Mouse (Mus musculus): ENCODE measurements around the gene Cdk14. TPM values are rescaled to one million over a fixed set of nuclear protein-coding genes. Genes with fewer than 3 reads are reported as not detected.

Cdk14 gene
- polyA plus RNA-seq, 1 experiment from 2014 or later, result 33.0 TPM

DNA sequence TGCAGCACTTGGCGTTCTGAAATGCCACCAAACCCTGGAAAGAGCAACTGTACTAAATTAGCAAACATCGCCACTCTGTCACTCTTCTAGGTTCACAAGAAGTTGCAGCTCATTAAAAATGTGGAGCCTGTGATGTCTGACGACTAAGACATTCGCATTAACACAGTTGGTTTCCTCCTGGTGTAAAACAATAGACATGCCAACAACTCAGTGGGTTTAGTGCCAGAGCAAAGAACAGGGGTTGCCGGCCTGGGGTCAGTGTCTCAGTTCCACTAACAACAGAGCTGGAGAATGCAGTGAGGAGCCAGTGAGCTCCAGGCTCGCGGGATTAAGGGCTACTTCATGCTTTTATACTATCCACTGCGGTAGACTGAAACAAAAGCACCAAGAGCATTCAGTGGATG lies 598.7 kb downstream of the Cdk14 start:
- Histone ChIP-seq H3K36me3 (no peaks in the 10 kb centered on the region), H3K27me3 (replicated peaks) (no peaks in the 10 kb centered on the region; the same call in 1 of the 2 replicates), H3K4me3 (no peak overlapping the region), H3K9ac (no peak overlapping the region), H3K9me3 (no peaks in the 10 kb centered on the region), H3K4me1 (peaks cover 15% of the 10 kb centered on the region), H3K4me2 (replicated peaks) (peak overlapping the region; percentile 28; the same call in 1 of the 2 replicates), H3K27ac (no peak overlapping the region)
- 13% methylated on average over 8 of the region's 8 CpGs for WGBS
- ATAC-seq (ENCODE audit: low FRiP score, low read depth), result peak; percentile 41; the same call in 1 of the 2 replicates

DNA sequence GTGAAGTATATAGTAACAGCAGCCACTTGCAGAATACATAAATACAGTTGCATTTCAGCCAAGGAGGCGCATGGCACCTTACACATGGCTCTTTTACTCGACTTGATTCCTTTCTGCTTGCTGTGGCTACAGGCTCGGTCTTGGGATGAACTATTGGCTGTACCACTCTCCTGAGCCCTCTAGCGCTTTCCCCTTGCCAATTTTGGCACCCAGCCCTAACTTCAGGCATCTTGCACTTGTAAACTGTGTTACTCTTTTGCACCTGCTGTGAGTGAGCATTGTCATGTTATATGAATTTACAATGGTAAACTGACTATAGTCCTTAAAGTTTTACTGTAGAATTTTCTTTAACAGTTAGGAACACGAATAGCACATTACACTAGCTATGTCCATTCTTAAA lies 603.1 kb downstream of the Cdk14 start:
- Histone ChIP-seq H3K4me3 (no peak overlapping the region), H3K36me3 (no peaks in the 10 kb centered on the region), H3K27me3 (replicated peaks) (no peaks in the 10 kb centered on the region), H3K9ac (no peak overlapping the region), H3K4me2 (replicated peaks) (no peak overlapping the region), H3K4me1 (peaks cover 18% of the 10 kb centered on the region), H3K27ac (no peak overlapping the region), H3K9me3 (no peaks in the 10 kb centered on the region)
- 85% methylated on average over 5 of the region's 5 CpGs for WGBS
- no peak for ATAC-seq (ENCODE audit: low FRiP score, low read depth)

DNA sequence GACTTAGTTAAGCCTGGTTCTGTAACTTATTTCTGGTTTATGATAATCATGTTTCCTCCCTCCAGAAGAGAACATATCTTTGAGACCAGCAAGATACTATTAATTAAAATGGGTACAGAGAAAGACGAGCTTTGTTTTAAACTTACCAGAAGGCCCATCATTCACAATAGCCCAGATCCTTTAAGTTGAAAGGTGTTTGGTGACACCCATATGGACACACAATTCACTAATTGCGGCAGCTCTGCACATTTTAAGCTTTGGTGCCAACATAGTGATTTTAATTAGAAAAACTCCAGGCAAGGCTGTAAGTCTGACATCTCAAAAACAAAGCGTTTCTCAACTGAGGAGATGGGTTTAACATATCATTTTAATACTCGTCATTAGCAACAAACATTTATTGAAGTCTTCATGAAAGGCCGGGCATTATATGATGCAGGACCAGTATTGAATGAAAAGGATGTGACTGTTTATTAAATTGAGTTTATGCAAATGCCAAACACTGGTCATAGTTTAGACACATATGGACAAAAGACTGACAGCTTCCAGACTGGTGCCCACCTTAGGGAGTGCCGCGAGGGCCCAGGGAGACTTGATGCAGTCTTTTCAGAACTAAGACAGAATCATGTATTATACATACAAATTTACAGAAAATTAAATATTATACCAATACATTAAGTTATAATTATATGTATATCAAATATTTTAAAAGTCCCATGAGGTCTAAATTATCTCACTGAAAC lies 605.5 kb downstream of the Cdk14 start:
- no peak overlapping the region for H3K4me2 ChIP-seq (replicated peaks)
- ATAC-seq (ENCODE audit: low FRiP score, low read depth), result no peak
- H3K27me3 ChIP-seq (replicated peaks), result no peaks in the 10 kb centered on the region
- WGBS, result 89% methylated on average over 7 of the region's 7 CpGs
- H3K27ac ChIP-seq, result no peak overlapping the region
- H3K9me3 ChIP-seq, result no peaks in the 10 kb centered on the region
- H3K36me3 ChIP-seq, result no peaks in the 10 kb centered on the region
- no peak overlapping the region for H3K4me3 ChIP-seq
- H3K4me1 ChIP-seq, result peaks cover 5% of the 10 kb centered on the region; the same call in 1 of the 2 replicates
- H3K9ac ChIP-seq, result no peak overlapping the region

DNA sequence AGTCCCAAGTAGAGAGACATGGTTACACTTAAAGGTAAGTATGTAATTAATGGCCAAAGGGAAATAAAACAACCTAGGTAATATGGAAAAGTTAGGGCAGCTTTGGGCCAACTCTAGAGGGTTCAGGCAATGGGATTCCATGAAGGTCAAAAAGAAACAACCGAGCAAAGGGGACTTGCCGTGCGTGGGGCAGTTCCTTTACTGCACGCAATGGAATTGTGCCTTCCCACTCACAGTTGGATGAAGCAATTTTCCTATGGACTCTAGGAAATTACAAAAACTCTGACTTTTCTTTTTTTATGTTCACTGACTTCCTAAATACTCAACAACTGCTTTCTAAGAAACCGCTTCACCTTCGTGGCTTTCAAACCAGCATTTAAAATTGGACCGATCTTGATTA lies 606.8 kb downstream of the Cdk14 start:
- WGBS, result 94% methylated on average over 7 of the region's 7 CpGs
- H3K9ac ChIP-seq, result no peak overlapping the region
- H3K36me3 ChIP-seq, result no peaks in the 10 kb centered on the region
- H3K27ac ChIP-seq, result no peak overlapping the region
- H3K27me3 ChIP-seq (replicated peaks), result no peaks in the 10 kb centered on the region
- no peak overlapping the region for H3K4me2 ChIP-seq (replicated peaks)
- no peaks in the 10 kb centered on the region for H3K9me3 ChIP-seq
- no peak for ATAC-seq (ENCODE audit: low FRiP score, low read depth)
- no peak overlapping the region for H3K4me3 ChIP-seq
- peaks cover 5% of the 10 kb centered on the region; the same call in 1 of the 2 replicates for H3K4me1 ChIP-seq

DNA sequence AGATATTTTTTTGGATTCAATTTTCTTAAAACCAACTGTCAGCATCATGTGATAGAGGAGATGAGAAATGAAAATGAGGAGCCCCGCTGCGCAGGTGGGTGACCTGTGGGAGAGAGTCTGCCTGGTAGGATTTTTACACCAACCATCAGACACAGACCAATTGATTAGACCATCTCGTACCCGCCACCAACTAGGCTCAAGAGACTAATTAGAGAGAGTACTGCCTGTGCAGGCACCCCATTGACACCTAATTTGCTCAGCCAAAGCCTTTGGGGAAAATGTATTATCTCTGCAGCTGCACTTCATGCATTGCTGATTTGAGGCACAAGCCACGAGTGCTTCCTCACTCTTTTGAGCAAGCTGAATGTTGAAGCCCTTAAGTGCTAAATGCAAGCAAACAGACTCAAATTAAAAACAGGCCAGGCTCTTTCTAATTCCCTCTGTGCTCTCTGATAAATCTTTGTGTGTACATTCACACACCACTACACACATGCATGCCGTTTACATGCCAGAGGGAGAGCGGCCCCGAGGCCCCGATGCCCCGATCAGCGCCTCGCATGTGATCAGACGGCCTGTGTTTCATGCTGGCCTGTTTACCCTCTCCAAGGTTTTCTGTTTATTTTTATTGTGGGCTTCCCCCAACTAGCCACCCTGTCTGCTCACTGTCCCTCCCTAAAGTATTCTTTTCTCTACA lies 607.9 kb downstream of the Cdk14 start:
- H3K4me2 ChIP-seq (replicated peaks), result no peak overlapping the region
- H3K9me3 ChIP-seq, result no peaks in the 10 kb centered on the region
- H3K4me1 ChIP-seq, result peaks cover 5% of the 10 kb centered on the region; the same call in 1 of the 2 replicates
- no peaks in the 10 kb centered on the region for H3K27me3 ChIP-seq (replicated peaks)
- ATAC-seq (ENCODE audit: low FRiP score, low read depth), result peak; percentile 83
- H3K9ac ChIP-seq, result no peak overlapping the region
- 43% methylated on average over 13 of the region's 13 CpGs for WGBS
- H3K36me3 ChIP-seq, result no peaks in the 10 kb centered on the region
- no peak overlapping the region for H3K4me3 ChIP-seq
- no peak overlapping the region for H3K27ac ChIP-seq

DNA sequence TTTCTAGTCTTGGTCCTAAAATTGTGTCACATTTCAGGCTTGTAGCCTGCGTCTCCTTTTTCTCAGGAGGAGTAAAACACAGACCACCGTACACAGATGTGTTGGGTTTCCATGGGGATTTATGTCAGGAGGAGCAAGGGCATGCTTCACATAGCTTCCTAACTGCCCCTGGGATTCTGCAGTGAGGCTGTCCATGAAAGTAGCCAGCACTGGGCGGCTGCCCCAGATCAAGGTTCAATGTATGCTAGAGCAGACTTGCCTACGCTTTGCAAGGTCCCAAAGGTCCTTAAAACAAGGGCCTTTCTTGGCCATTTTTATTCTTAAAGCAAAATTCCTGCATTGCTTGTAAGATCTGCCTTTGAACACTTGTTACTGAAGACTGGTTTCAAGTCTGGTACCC lies 614.9 kb downstream of the Cdk14 start:
- H3K27me3 ChIP-seq (replicated peaks), result peaks cover 8% of the 10 kb centered on the region; the same call in 1 of the 2 replicates
- peaks cover 8% of the 10 kb centered on the region; the same call in 1 of the 2 replicates for H3K4me1 ChIP-seq
- WGBS, result 48% methylated on average over 4 of the region's 4 CpGs
- no peak for ATAC-seq (ENCODE audit: low FRiP score, low read depth)
- H3K27ac ChIP-seq, result no peak overlapping the region
- H3K9ac ChIP-seq, result no peak overlapping the region
- H3K4me3 ChIP-seq, result no peak overlapping the region
- H3K36me3 ChIP-seq, result no peaks in the 10 kb centered on the region
- H3K4me2 ChIP-seq (replicated peaks), result no peak overlapping the region
- no peaks in the 10 kb centered on the region for H3K9me3 ChIP-seq

DNA sequence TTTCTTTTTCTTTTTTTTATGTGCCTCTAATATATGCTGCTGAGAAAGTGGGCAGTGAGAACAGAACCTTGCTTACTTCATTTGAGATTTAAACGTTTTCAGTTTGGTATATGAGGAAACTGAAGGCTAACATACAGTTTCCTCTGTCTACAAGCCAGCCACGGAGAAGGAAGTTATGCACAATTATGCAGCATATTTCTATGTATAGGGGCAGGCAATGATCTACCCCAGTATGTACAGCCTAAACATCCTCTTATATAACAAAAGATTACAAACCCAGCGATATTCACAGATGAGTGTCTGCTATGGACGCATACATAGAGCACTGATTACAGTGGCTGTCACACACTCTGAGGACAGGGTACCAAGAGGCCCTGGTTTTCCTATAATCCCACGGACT lies 616.4 kb downstream of the Cdk14 start:
- Histone ChIP-seq H3K4me2 (replicated peaks) (no peak overlapping the region), H3K4me1 (peaks cover 8% of the 10 kb centered on the region; the same call in 1 of the 2 replicates), H3K36me3 (no peaks in the 10 kb centered on the region), H3K27me3 (replicated peaks) (peaks cover 8% of the 10 kb centered on the region; the same call in 1 of the 2 replicates), H3K9ac (no peak overlapping the region), H3K27ac (no peak overlapping the region), H3K4me3 (no peak overlapping the region), H3K9me3 (no peaks in the 10 kb centered on the region)
- no peak for ATAC-seq (ENCODE audit: low FRiP score, low read depth)
- WGBS, result 81% methylated on average over 5 of the region's 5 CpGs

DNA sequence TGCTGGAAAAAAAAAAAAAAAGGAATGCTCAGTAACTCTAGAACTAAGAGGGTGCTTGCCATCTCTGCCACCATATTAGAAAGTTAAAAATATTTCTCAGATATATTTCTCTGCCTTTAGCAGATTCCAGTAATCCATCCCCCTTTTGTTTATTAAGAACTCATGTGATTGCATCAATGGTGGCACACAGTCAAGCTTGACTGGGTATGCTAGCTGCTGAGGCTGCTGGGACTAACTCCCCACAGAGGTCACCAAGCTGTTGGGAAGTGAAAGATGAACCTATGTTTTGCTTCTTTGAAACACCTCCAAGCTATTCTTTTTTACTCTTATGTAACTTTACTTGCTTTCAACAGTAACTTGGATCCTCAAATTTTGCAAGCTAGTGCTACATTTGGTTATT lies 618.1 kb downstream of the Cdk14 start:
- H3K4me2 ChIP-seq (replicated peaks), result no peak overlapping the region
- H3K9me3 ChIP-seq, result no peaks in the 10 kb centered on the region
- no peaks in the 10 kb centered on the region for H3K36me3 ChIP-seq
- H3K27me3 ChIP-seq (replicated peaks), result peaks cover 8% of the 10 kb centered on the region; the same call in 1 of the 2 replicates
- H3K27ac ChIP-seq, result no peak overlapping the region
- no peak for ATAC-seq (ENCODE audit: low FRiP score, low read depth)
- H3K4me3 ChIP-seq, result no peak overlapping the region
- H3K9ac ChIP-seq, result no peak overlapping the region
- peaks cover 8% of the 10 kb centered on the region; the same call in 1 of the 2 replicates for H3K4me1 ChIP-seq

DNA sequence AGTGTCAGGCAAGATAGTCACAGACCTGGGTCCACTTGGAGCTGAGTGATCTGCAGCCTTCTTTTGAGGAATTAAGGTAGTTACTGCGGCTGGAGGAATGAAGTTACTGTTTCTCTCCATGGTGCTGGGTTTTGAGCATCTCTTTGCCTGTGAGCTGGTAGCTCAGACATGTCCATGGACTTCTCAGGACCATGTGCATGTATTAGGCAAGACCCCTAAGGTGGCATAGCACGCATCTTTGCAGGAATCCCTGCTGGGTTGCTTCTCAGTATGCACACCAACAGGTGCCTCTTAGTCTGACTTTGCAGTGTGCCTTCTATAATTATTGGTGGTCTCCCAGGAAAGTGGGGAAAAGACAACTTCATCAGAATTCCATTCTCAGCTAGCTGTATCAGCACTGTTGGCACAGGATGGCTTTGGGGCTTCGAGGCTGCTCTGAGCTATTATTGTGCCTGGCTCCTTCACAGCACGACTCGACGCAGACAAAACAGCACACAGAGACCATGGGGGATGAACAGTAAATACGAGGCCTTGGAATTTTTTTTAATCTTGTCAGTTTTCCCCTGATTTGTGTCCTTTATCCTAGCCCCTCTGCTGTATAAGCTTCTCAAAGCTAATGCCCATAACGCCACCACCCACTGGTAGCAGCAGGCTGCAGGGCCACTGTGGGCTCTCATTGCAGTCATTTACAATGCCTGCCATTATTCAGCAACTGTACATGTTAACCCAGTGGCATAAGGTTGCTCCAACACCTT lies 618.8 kb downstream of the Cdk14 start:
- Histone ChIP-seq H3K4me2 (replicated peaks) (no peak overlapping the region), H3K36me3 (no peaks in the 10 kb centered on the region), H3K4me3 (no peak overlapping the region), H3K9ac (no peak overlapping the region), H3K9me3 (no peaks in the 10 kb centered on the region), H3K4me1 (peaks cover 8% of the 10 kb centered on the region; the same call in 1 of the 2 replicates), H3K27me3 (replicated peaks) (peaks cover 8% of the 10 kb centered on the region; the same call in 1 of the 2 replicates), H3K27ac (no peak overlapping the region)
- 42% methylated on average over 8 of the region's 8 CpGs for WGBS
- peak; percentile 86 for ATAC-seq (ENCODE audit: low FRiP score, low read depth)

DNA sequence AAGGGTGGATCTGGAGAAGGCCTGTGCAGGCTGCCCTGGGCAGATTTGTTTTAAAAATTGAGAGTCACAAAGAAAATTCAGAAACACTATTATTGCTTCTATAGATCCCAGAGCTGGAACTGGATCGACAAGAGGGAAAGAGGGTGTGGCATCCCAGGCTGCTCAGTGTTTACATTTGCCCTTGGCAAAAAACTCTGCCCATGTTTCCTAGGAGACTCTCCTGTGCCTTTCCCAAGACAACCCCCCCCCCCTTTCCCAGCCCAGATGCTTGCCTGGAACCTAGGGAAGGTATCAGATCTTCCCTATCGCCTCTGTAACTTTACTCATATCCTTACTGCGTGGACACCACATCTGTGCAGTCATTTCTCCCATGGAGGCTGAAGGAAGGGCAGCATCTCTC lies 628.9 kb downstream of the Cdk14 start:
- ATAC-seq (ENCODE audit: low FRiP score, low read depth), result no peak

DNA sequence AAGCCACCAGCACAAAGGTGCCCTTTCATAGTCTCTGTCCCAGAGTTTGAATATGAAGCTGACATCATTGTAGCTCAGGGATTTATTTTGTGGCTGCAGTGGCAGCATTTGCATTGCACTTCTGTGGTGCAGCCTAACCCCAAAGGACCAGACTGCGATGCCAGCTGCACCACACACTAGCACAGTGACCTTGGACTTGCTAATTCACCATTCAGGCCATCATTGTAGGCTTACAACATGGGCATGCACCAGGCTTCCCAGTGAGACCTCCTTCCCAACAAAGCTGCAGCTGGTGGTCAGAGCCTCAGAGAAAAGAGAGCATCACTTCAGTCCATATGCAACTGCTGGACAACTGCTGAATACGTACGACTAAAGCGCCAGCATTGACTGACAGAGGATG lies 629.8 kb downstream of the Cdk14 start:
- Histone ChIP-seq H3K27me3 (replicated peaks) (no peaks in the 10 kb centered on the region), H3K27ac (no peak overlapping the region), H3K36me3 (no peaks in the 10 kb centered on the region), H3K4me1 (peaks cover 3% of the 10 kb centered on the region; the same call in 1 of the 2 replicates), H3K4me3 (no peak overlapping the region), H3K9ac (no peak overlapping the region), H3K4me2 (replicated peaks) (no peak overlapping the region), H3K9me3 (no peaks in the 10 kb centered on the region)
- 83% methylated on average over 4 of the region's 4 CpGs for WGBS
- no peak for ATAC-seq (ENCODE audit: low FRiP score, low read depth)

More for the DNA sequence above, 628.9 kb downstream of the Cdk14 start:
- 93% methylated on average over 3 of the region's 3 CpGs for WGBS
- no peaks in the 10 kb centered on the region for H3K27me3 ChIP-seq (replicated peaks)
- H3K27ac ChIP-seq, result no peak overlapping the region
- no peaks in the 10 kb centered on the region for H3K36me3 ChIP-seq
- H3K9me3 ChIP-seq, result no peaks in the 10 kb centered on the region
- H3K9ac ChIP-seq, result no peak overlapping the region
- peaks cover 3% of the 10 kb centered on the region; the same call in 1 of the 2 replicates for H3K4me1 ChIP-seq
- no peak overlapping the region for H3K4me3 ChIP-seq
- no peak overlapping the region for H3K4me2 ChIP-seq (replicated peaks)

DNA sequence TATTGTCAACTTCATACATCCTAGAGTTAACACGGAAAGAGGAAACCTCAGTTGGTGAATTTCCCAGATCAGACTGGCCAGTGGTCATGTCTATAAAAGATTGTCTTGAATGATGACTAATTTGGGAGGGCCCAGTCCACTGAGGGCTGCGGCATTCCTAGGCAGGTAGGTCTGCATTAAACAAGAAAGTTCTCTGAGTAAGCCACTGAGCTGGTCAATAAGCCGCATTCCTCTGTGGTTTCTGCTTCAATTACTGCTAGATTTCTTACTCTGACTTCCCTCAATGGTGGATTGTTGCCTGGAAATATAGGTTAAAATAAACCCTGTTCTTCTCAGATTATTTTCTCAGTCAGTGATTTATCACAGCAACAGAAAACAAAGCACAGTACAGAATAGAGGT lies 631.6 kb downstream of the Cdk14 start:
- Histone ChIP-seq H3K9ac (no peak overlapping the region), H3K27me3 (replicated peaks) (no peaks in the 10 kb centered on the region), H3K4me2 (replicated peaks) (no peak overlapping the region), H3K9me3 (no peaks in the 10 kb centered on the region), H3K36me3 (no peaks in the 10 kb centered on the region), H3K4me1 (peaks cover 3% of the 10 kb centered on the region; the same call in 1 of the 2 replicates), H3K4me3 (no peak overlapping the region), H3K27ac (no peak overlapping the region)
- 89% methylated on average over 3 of the region's 3 CpGs for WGBS
- ATAC-seq (ENCODE audit: low FRiP score, low read depth), result no peak

All from neural tube, embryonic 12.5 days (tissue).